Mouse (Mus musculus) spleen, adult 2 months (tissue): ENCODE data around the gene Usb1.

Experiments
- CTCF ChIP-seq: fragments of 200-500 bp; IDR thresholded peaks from 2 replicates; pipeline ENCODE4 v1.5.1; 2011; ENCODE audit warnings: mild to moderate bottlenecking, inconsistent platforms; ENCODE audit not compliant: insufficient read depth, insufficient read length, insufficient replicate concordance; ENCODE audit errors: extremely low read depth
- POLR2A ChIP-seq: fragments of 200-500 bp; IDR thresholded peaks from 2 replicates; pipeline ENCODE4 v1.6.1; 2011; ENCODE audit warnings: low read depth, low read length, inconsistent platforms

GRCm38 (mm10) chr8:95348356-95348755 lies 16.3 kb downstream of the Usb1 start:
- TF ChIP-seq POLR2A = no peak
- TF ChIP-seq CTCF = no peak
